Mouse (Mus musculus): ENCODE results near the gene Dmgdh. TPM values are rescaled to one million over a fixed set of nuclear protein-coding genes. Genes with fewer than 3 reads are reported as not detected.

Gene Dmgdh
- polyA plus RNA-seq, 1 experiment from 2014 or later, result not detected

GRCm38 (mm10) chr13:93762879-93763278 is 88.6 kb downstream of the Dmgdh start:
- 70% methylated on average over 3 of the region's 3 CpGs for WGBS
- Histone ChIP-seq H3K27me3 (replicated peaks; ENCODE audit: insufficient read depth, low read length) (no peaks in the 10 kb centered on the region), H3K4me1 (ENCODE audit: insufficient read depth, low read depth, low read length) (no peaks in the 10 kb centered on the region), H3K9me3 (ENCODE audit: low read length) (no peaks in the 10 kb centered on the region), H3K4me2 (replicated peaks; ENCODE audit: low read depth, low read length) (no peak overlapping the region), H3K9ac (replicated peaks; ENCODE audit: low read depth) (no peak overlapping the region), H3K4me3 (ENCODE audit: low read depth, low read length) (no peak overlapping the region), H3K27ac (ENCODE audit: low read length) (no peak overlapping the region), H3K36me3 (ENCODE audit: insufficient read depth, low read length) (no peaks in the 10 kb centered on the region)
- ATAC-seq (no peak), DNase-seq (ENCODE audit: low spot score) (no peak)
- TF ChIP-seq CTCF (IDR thresholded peaks at IDR 0.05) (no peak), EP300 (IDR thresholded peaks at IDR 0.05) (no peak)

- no peaks in the 10 kb centered on the region for H3K9me3 ChIP-seq (ENCODE audit: low read length)
- H3K27ac ChIP-seq (ENCODE audit: low read length), result no peak overlapping the region
- peak; percentile 73 for ATAC-seq
- H3K4me3 ChIP-seq (ENCODE audit: low read depth, low read length), result no peak overlapping the region
- no peak for TF ChIP-seq CTCF (IDR thresholded peaks at IDR 0.05)
- TF ChIP-seq EP300 (IDR thresholded peaks at IDR 0.05), result no peak
- H3K27me3 ChIP-seq (replicated peaks; ENCODE audit: insufficient read depth, low read length), result no peaks in the 10 kb centered on the region
- no peak overlapping the region for H3K9ac ChIP-seq (replicated peaks; ENCODE audit: low read depth)
- DNase-seq (ENCODE audit: low spot score), result peak; percentile 44
- H3K4me2 ChIP-seq (replicated peaks; ENCODE audit: low read depth, low read length), result no peak overlapping the region
- WGBS, result 61% methylated on average over 13 of the region's 13 CpGs
- H3K4me1 ChIP-seq (ENCODE audit: insufficient read depth, low read depth, low read length), result no peaks in the 10 kb centered on the region
- no peaks in the 10 kb centered on the region for H3K36me3 ChIP-seq (ENCODE audit: insufficient read depth, low read length)
These were observed 90.2 kb downstream of the Dmgdh start for GRCm38 (mm10) chr13:93764321-93764973.

- peaks cover 4% of the 10 kb centered on the region; the same call in 1 of the 2 replicates for H3K4me1 ChIP-seq (ENCODE audit: insufficient read depth, low read depth, low read length)
- H3K27me3 ChIP-seq (replicated peaks; ENCODE audit: insufficient read depth, low read length), result no peaks in the 10 kb centered on the region
- H3K27ac ChIP-seq (ENCODE audit: low read length), result 0 out of 2 replicates have a peak overlapping the region, but pooled peaks have one; percentile 84
- no peaks in the 10 kb centered on the region for H3K36me3 ChIP-seq (ENCODE audit: insufficient read depth, low read length)
- DNase-seq (ENCODE audit: low spot score) (no peak), ATAC-seq (peak; percentile 12)
- peak overlapping the region; percentile 67; the same call in 1 of the 2 replicates for H3K9ac ChIP-seq (replicated peaks; ENCODE audit: low read depth)
- TF ChIP-seq CTCF (IDR thresholded peaks at IDR 0.05) (no peak), EP300 (IDR thresholded peaks at IDR 0.05) (no peak)
- 24% methylated on average over 9 of the region's 9 CpGs for WGBS
- H3K9me3 ChIP-seq (ENCODE audit: low read length), result no peaks in the 10 kb centered on the region
- peak overlapping the region; percentile 68 for H3K4me3 ChIP-seq (ENCODE audit: low read depth, low read length)
- peak overlapping the region; percentile 100 for H3K4me2 ChIP-seq (replicated peaks; ENCODE audit: low read depth, low read length)
These were observed 96.9 kb downstream of the Dmgdh start for GRCm38 (mm10) chr13:93771031-93771587.

GRCm38 (mm10) chr13:93771588-93772278 is 97.5 kb downstream of the Dmgdh start, which contains the start of gene Arsb:
Arsb (plus strand) TSS chr13:93771630.
- Histone ChIP-seq H3K9ac (replicated peaks; ENCODE audit: low read depth) (peak within 1 kb of the TSS; percentile 67), H3K9me3 (ENCODE audit: low read length) (no peaks in the 10 kb centered on the region), H3K36me3 (ENCODE audit: insufficient read depth, low read length) (no peaks in the 10 kb centered on the region), H3K27ac (ENCODE audit: low read length) (peak within 1 kb of the TSS; percentile 84), H3K4me1 (ENCODE audit: insufficient read depth, low read depth, low read length) (peaks cover 4% of the 10 kb centered on the region; the same call in 1 of the 2 replicates), H3K27me3 (replicated peaks; ENCODE audit: insufficient read depth, low read length) (no peaks in the 10 kb centered on the region), H3K4me2 (replicated peaks; ENCODE audit: low read depth, low read length) (peak within 1 kb of the TSS; percentile 100), H3K4me3 (ENCODE audit: low read depth, low read length) (peak within 1 kb of the TSS; percentile 68)
- WGBS, result under 1% methylated on average over 66 of the region's 66 CpGs
- peak; percentile 94 for DNase-seq (ENCODE audit: low spot score)
- TF ChIP-seq CTCF (IDR thresholded peaks at IDR 0.05) (peak; percentile 84), EP300 (IDR thresholded peaks at IDR 0.05) (no peak)
- peak; percentile 97 for ATAC-seq

GRCm38 (mm10) chr13:93772279-93772636 is 98.0 kb downstream of the Dmgdh start:
- DNase-seq (ENCODE audit: low spot score) (no peak), ATAC-seq (peak; percentile 47)
- H3K4me2 ChIP-seq (replicated peaks; ENCODE audit: low read depth, low read length), result peak overlapping the region; percentile 100
- no peaks in the 10 kb centered on the region for H3K36me3 ChIP-seq (ENCODE audit: insufficient read depth, low read length)
- no peaks in the 10 kb centered on the region for H3K9me3 ChIP-seq (ENCODE audit: low read length)
- peak overlapping the region; percentile 67 for H3K9ac ChIP-seq (replicated peaks; ENCODE audit: low read depth)
- peak overlapping the region; percentile 68 for H3K4me3 ChIP-seq (ENCODE audit: low read depth, low read length)
- H3K27me3 ChIP-seq (replicated peaks; ENCODE audit: insufficient read depth, low read length), result no peaks in the 10 kb centered on the region
- H3K27ac ChIP-seq (ENCODE audit: low read length), result peak overlapping the region; percentile 84
- TF ChIP-seq EP300 (IDR thresholded peaks at IDR 0.05) (no peak), CTCF (IDR thresholded peaks at IDR 0.05) (no peak)
- peaks cover 4% of the 10 kb centered on the region; the same call in 1 of the 2 replicates for H3K4me1 ChIP-seq (ENCODE audit: insufficient read depth, low read depth, low read length)
- WGBS, result 13% methylated on average over 8 of the region's 8 CpGs

GRCm38 (mm10) chr13:93772861-93773260 is 98.6 kb downstream of the Dmgdh start:
- H3K4me1 ChIP-seq (ENCODE audit: insufficient read depth, low read depth, low read length), result peaks cover 4% of the 10 kb centered on the region; the same call in 1 of the 2 replicates
- H3K27ac ChIP-seq (ENCODE audit: low read length), result no peak overlapping the region
- no peak for ATAC-seq
- no peak overlapping the region; the same call in 1 of the 2 replicates for H3K4me3 ChIP-seq (ENCODE audit: low read depth, low read length)
- no peak overlapping the region for H3K9ac ChIP-seq (replicated peaks; ENCODE audit: low read depth)
- peak overlapping the region; percentile 100 for H3K4me2 ChIP-seq (replicated peaks; ENCODE audit: low read depth, low read length)
- TF ChIP-seq EP300 (IDR thresholded peaks at IDR 0.05) (no peak), CTCF (IDR thresholded peaks at IDR 0.05) (no peak)
- H3K9me3 ChIP-seq (ENCODE audit: low read length), result no peaks in the 10 kb centered on the region
- no peaks in the 10 kb centered on the region for H3K36me3 ChIP-seq (ENCODE audit: insufficient read depth, low read length)
- H3K27me3 ChIP-seq (replicated peaks; ENCODE audit: insufficient read depth, low read length), result no peaks in the 10 kb centered on the region
- DNase-seq (ENCODE audit: low spot score), result no peak
- whole genome bisulfite sequencing, result 63% methylated on average over 7 of the region's 7 CpGs

Measured in lung, postnatal 0 days (tissue).